Mouse (Mus musculus): Measurements from ENCODE around the gene Ciart. TPM values are rescaled to one million over a fixed set of nuclear protein-coding genes. Genes with fewer than 3 reads are reported as not detected.
"Not testable (repeated sequence)": the region's sequence is repeated elsewhere in the genome, so short reads cannot be mapped to it uniquely, and the experiment has no call there.

Gene Ciart
- polyA plus RNA-seq, 1 experiment, result 63.6 TPM

DNA sequence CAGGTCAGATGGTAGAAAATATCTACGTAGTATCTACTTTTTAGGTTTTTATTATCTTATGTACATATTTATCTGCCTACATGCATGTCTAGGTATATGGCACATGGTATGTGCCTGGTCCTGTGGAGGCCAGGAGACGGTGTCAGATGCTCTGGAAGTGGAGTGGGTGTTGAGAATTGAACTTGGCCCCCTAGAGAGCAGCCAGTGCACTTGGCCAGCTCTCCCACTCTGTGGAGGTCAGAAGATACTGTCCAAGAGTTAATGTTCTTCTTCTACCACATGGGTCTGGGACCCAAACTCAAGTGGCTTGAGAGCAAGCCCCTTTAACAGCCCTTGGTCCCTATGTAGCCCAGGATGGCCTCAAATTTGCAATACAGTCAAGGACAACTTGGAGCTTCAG lies 14.6 kb downstream of the Ciart start:
- no peak for TF ChIP-seq CTCF (IDR thresholded peaks at IDR 0.05; ENCODE audit: extremely low read depth, insufficient read depth, low read length)
- no peak for TF ChIP-seq POLR2A (IDR thresholded peaks at IDR 0.05; ENCODE audit: extremely low read depth, insufficient read depth, low read length)
- H3K27ac ChIP-seq (ENCODE audit: insufficient read depth, low read length), result no peak overlapping the region
- H3K4me3 ChIP-seq (ENCODE audit: insufficient read depth, low read length), result no peak overlapping the region
- peaks cover 4% of the 10 kb centered on the region for H3K4me1 ChIP-seq (ENCODE audit: control insufficient read depth, insufficient read depth, low read length)

- TF ChIP-seq CTCF (IDR thresholded peaks at IDR 0.05; ENCODE audit: extremely low read depth, insufficient read depth, low read length), result no peak
- TF ChIP-seq POLR2A (IDR thresholded peaks at IDR 0.05; ENCODE audit: extremely low read depth, insufficient read depth, low read length), result no peak
- H3K4me3 ChIP-seq (ENCODE audit: insufficient read depth, low read length), result no peak overlapping the region
- H3K27ac ChIP-seq (ENCODE audit: insufficient read depth, low read length), result no peak overlapping the region
These were observed 16.0 kb downstream of the Ciart start for GRCm38 (mm10) chr3:95866071-95866470.

GRCm38 (mm10) chr3:95865571-95865970 lies 16.5 kb downstream of the Ciart start:
- no peak overlapping the region for H3K4me3 ChIP-seq (ENCODE audit: insufficient read depth, low read length)
- H3K4me1 ChIP-seq (ENCODE audit: control insufficient read depth, insufficient read depth, low read length), result peaks cover 4% of the 10 kb centered on the region
- H3K27ac ChIP-seq (ENCODE audit: insufficient read depth, low read length), result peak overlapping the region; percentile 95
- TF ChIP-seq POLR2A (IDR thresholded peaks at IDR 0.05; ENCODE audit: extremely low read depth, insufficient read depth, low read length) (no peak), CTCF (IDR thresholded peaks at IDR 0.05; ENCODE audit: extremely low read depth, insufficient read depth, low read length) (no peak)

More at GRCm38 (mm10) chr3:95866071-95866470, 16.0 kb downstream of the Ciart start:
- H3K4me1 ChIP-seq (ENCODE audit: control insufficient read depth, insufficient read depth, low read length), result peaks cover 4% of the 10 kb centered on the region

DNA sequence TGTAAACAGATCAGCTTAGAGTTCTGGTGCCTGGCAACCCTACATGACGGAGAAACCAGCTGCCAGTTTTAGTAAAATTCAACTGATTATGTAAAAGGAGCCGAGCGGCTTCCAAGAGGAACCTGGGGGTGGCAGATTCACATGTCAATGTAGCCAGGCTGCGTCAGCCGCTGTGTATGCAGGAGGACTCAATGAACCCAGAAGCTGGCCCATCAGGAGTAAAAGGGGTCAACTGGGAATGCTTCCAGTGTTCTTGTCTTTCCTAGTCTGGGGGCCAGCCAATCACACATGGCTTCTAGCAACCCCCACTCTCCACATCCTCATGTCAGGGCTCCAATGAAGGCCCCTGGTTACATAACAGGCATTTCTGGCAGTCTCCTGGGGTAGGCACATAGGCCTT lies 17.0 kb downstream of the Ciart start:
- H3K4me1 ChIP-seq (ENCODE audit: control insufficient read depth, insufficient read depth, low read length), result peaks cover 4% of the 10 kb centered on the region
- H3K4me3 ChIP-seq (ENCODE audit: insufficient read depth, low read length), result no peak overlapping the region
- peak overlapping the region; percentile 95 for H3K27ac ChIP-seq (ENCODE audit: insufficient read depth, low read length)
- TF ChIP-seq POLR2A (IDR thresholded peaks at IDR 0.05; ENCODE audit: extremely low read depth, insufficient read depth, low read length) (no peak), CTCF (IDR thresholded peaks at IDR 0.05; ENCODE audit: extremely low read depth, insufficient read depth, low read length) (no peak)

DNA sequence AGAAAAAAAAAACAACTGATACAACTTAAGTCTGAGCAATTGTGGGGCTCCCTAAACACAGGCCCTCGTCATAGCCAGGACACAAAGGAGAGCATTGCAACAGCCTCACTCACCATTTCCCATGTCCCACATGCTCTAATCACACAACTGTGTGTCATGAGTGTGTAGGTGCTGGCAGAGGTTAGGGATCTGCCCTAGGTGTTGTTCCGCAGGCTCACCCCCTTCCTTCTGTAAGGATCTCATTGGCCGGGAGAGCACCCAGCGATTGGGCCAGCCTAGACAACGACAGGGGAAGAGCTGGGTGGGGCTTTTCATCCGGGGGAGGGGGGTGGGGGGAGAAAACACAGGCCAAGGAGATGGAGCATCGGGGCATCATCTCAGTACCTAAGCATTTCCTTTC lies 18.5 kb downstream of the Ciart start:
- H3K27ac ChIP-seq (ENCODE audit: insufficient read depth, low read length), result no peak overlapping the region
- no peak overlapping the region for H3K4me3 ChIP-seq (ENCODE audit: insufficient read depth, low read length)
- TF ChIP-seq POLR2A (IDR thresholded peaks at IDR 0.05; ENCODE audit: extremely low read depth, insufficient read depth, low read length), result no peak
- peaks cover 4% of the 10 kb centered on the region for H3K4me1 ChIP-seq (ENCODE audit: control insufficient read depth, insufficient read depth, low read length)

DNA sequence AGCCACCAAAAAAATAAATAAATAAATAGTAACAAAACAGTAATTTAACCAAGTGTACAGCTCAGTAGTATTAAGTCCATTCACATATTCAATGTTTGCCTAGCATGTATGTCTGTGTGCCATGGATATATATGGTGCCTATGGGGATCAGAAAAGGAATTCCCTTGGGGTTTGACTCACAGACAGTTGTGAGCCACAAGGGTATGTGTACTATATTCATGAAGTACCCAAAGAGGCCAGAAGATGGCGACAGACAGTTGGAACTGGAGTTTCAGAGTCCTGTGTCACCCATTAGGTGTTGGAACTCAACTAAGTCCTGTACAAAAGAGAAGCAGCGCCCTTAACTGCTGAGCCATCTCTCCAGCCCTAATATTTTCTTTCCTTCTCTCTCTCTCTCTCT lies 20.3 kb downstream of the Ciart start:
- Histone ChIP-seq H3K4me1 (ENCODE audit: control insufficient read depth, insufficient read depth, low read length) (peaks cover 4% of the 10 kb centered on the region), H3K27ac (ENCODE audit: insufficient read depth, low read length) (no peak overlapping the region), H3K4me3 (ENCODE audit: insufficient read depth, low read length) (no peak overlapping the region)
- TF ChIP-seq POLR2A (IDR thresholded peaks at IDR 0.05; ENCODE audit: extremely low read depth, insufficient read depth, low read length) (no peak), CTCF (IDR thresholded peaks at IDR 0.05; ENCODE audit: extremely low read depth, insufficient read depth, low read length) (peak; percentile 54)

DNA sequence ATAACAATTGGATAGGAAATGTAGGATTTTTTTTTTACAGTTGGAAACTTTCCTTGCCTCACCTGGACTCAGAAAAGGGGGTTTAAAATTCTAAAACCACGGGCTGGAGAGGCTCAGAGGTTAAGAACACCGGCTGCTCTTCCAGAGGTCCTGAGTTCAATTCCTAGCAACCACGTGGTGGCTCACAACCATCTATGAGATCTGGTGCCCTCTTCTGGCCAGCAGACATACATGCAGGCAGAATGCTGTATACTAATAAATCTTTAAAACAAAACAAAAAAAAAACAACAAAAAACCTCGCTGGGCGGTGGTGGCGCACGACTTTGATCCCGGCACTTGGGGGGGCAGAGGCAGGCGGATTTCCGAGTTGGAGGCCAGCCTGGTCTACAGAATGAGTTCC lies 20.8 kb downstream of the Ciart start:
- TF ChIP-seq CTCF (IDR thresholded peaks at IDR 0.05; ENCODE audit: extremely low read depth, insufficient read depth, low read length), result 0 out of 2 replicates have a peak, but pooled peaks have one; percentile 8
- no peak for TF ChIP-seq POLR2A (IDR thresholded peaks at IDR 0.05; ENCODE audit: extremely low read depth, insufficient read depth, low read length)
- no peak overlapping the region for H3K27ac ChIP-seq (ENCODE audit: insufficient read depth, low read length)
- H3K4me3 ChIP-seq (ENCODE audit: insufficient read depth, low read length), result no peak overlapping the region
- peaks cover 4% of the 10 kb centered on the region for H3K4me1 ChIP-seq (ENCODE audit: control insufficient read depth, insufficient read depth, low read length)

GRCm38 (mm10) chr3:95860323-95860722 lies 21.7 kb downstream of the Ciart start:
- Histone ChIP-seq H3K4me1 (ENCODE audit: control insufficient read depth, insufficient read depth, low read length) (peaks cover 1% of the 10 kb centered on the region), H3K27ac (ENCODE audit: insufficient read depth, low read length) (no peak overlapping the region), H3K4me3 (ENCODE audit: insufficient read depth, low read length) (no peak overlapping the region)
- TF ChIP-seq CTCF (IDR thresholded peaks at IDR 0.05; ENCODE audit: extremely low read depth, insufficient read depth, low read length), result no peak; the same call in 1 of the 2 replicates
- TF ChIP-seq POLR2A (IDR thresholded peaks at IDR 0.05; ENCODE audit: extremely low read depth, insufficient read depth, low read length), result no peak

DNA sequence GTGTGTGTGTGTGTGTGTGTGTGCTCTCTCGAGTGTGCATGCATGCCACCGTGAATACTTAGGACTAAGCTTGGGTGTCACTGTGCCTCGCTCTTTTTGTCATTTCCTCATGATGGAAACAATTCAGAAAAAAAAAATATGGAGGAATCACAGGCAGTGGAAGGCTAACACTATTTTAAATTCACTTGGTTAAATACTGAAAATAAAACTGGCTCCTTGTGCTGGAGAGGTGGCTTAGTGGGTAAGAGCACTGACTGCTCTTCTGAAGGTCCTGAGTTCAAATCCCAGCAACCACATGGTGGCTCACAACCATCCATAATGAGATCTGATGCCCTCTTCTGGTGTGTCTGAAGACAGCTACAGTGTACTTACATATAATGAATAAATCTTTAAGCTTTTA lies 23.8 kb downstream of the Ciart start:
- not testable (repeated sequence) for H3K27ac ChIP-seq (ENCODE audit: insufficient read depth, low read length); H3K4me3 ChIP-seq (ENCODE audit: insufficient read depth, low read length); H3K4me1 ChIP-seq (ENCODE audit: control insufficient read depth, insufficient read depth, low read length)

- not testable (repeated sequence) for H3K4me3 ChIP-seq (ENCODE audit: insufficient read depth, low read length); H3K4me1 ChIP-seq (ENCODE audit: control insufficient read depth, insufficient read depth, low read length); H3K27ac ChIP-seq (ENCODE audit: insufficient read depth, low read length)
These were observed 25.0 kb downstream of the Ciart start for GRCm38 (mm10) chr3:95857050-95857449.

GRCm38 (mm10) chr3:95856115-95856514 lies 25.9 kb downstream of the Ciart start:
- Histone ChIP-seq H3K4me1 (ENCODE audit: control insufficient read depth, insufficient read depth, low read length) (no peaks in the 10 kb centered on the region; the same call in 1 of the 2 replicates), H3K27ac (ENCODE audit: insufficient read depth, low read length) (peak overlapping the region; percentile 51; the same call in 1 of the 2 replicates), H3K4me3 (ENCODE audit: insufficient read depth, low read length) (peak overlapping the region; percentile 83)
- TF ChIP-seq POLR2A (IDR thresholded peaks at IDR 0.05; ENCODE audit: extremely low read depth, insufficient read depth, low read length) (no peak), CTCF (IDR thresholded peaks at IDR 0.05; ENCODE audit: extremely low read depth, insufficient read depth, low read length) (no peak)
